Mouse (Mus musculus): Measurements from ENCODE around the gene Nfatc4.

- no peak for TF ChIP-seq CTCF (IDR thresholded peaks at IDR 0.05; ENCODE audit: borderline replicate concordance, control insufficient read depth, extremely low read depth, insufficient read depth, low read length, poor library complexity)
- no peak for TF ChIP-seq POLR2A (IDR thresholded peaks at IDR 0.05; ENCODE audit: control insufficient read depth, extremely low read depth, insufficient read depth, low read length, poor library complexity)
Observed at GRCm38 (mm10) chr14:55788256-55789050, 34.5 kb upstream of the Nfatc4 start, which contains the start of gene Ripk3.

Data from thymus, adult 2 months (tissue).